Mouse (Mus musculus) bone marrow macrophage, adult 2 months (primary cell): Measurements from ENCODE around the gene Xcl1.

Experiments
- CTCF ChIP-seq: IDR thresholded peaks from 2 replicates; pipeline ENCODE4 v1.5.1; 2012; ENCODE audit warnings: low read depth, mild to moderate bottlenecking, low read length, moderate library complexity
- POLR2A ChIP-seq: IDR thresholded peaks from 2 replicates; pipeline ENCODE4 v1.6.1; 2012; ENCODE audit warnings: mild to moderate bottlenecking, low read depth, low read length, borderline replicate concordance

DNA sequence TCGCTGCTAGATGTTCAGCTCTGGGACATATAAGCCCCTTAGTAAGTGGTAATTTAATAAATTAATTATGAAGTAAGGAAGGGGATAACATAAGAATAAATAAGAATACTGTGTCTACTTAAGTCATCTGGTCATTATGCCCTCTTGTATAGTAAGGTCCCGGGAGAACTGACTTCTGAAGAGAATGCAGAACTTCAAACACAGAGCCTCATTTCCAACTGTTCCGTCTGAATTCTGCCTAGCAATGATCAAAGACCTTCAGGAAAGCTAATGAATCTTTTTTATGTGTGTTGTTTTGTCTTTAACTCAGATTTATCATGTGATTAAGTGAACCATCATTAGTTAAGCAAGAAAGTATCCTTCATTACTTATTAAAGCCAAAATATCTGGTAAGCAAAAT lies 5.3 kb downstream of the Xcl1 start:
- TF ChIP-seq POLR2A (no peak), CTCF (no peak)
